Mouse (Mus musculus): ENCODE measurements around the gene Ptcra. TPM values are rescaled to one million over a fixed set of nuclear protein-coding genes. Genes with fewer than 3 reads are reported as not detected.
A peak's percentile ranks its signal among the peaks of the same experiment; 100 is the strongest.

The Ptcra gene
- total RNA-seq, 4 experiments from 2014 or later = 0.29 to 0.49 TPM; not detected in 2

GRCm38 (mm10) chr17:46771616-46772015, 8.1 kb upstream of the Ptcra start:
- no peak for DNase-seq (ENCODE audit: low spot score in 2 of 2)

GRCm38 (mm10) chr17:46771025-46771424, 7.5 kb upstream of the Ptcra start:
- no peak for DNase-seq (ENCODE audit: low spot score in 2 of 2)

- no peak for DNase-seq (ENCODE audit: low spot score in 2 of 2)
Measured at GRCm38 (mm10) chr17:46770546-46770945, 7.0 kb upstream of the Ptcra start.

DNA sequence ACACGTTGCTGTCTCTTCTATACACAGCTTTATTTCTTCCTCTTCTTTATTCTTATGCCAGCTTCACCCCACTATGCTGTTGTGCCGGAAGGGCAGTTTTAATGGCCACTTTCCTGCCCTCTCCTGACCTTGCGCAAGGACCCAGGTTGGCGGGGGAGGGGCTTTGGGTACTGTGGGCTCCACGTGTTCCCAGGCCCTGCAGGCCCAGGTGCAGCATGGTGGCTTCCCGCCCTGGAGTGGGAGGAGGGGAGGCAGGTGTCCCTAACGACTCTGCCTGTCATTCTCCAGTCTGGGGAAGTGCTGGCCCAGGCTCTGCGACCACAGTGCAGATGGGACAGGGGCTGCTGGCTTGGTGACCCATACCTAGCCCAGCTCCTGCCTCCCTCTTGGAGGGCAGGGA, 4.4 kb upstream of the Ptcra start:
- DNase-seq (ENCODE audit: low spot score in 2 of 2) = no peak

GRCm38 (mm10) chr17:46764916-46765315, 1.4 kb upstream of the Ptcra start:
- peak in 1 of 2 experiments; percentile 60 for DNase-seq (ENCODE audit: low spot score in 2 of 2)

DNA sequence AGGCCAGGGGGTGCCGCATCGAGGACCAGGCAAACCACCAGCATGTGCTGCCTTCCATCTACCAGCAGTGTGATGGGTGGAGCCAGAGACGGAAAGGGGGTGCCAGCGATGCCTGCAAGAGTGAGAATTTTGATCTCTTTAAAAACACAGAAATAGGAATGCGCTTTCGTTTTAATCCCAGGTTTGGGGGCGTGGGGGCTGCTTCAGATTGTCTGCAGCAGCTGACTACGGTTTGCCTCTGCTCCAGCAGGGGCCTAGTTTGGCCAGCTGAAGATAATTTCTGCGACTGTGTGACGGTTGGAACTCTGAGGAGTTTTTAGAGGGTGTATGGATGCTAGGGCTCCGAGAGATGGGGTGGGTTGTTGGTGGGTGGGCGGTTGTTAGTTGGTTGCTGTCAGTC, 4.8 kb downstream of the Ptcra start:
- no peak for DNase-seq (ENCODE audit: low spot score in 2 of 2)

DNA sequence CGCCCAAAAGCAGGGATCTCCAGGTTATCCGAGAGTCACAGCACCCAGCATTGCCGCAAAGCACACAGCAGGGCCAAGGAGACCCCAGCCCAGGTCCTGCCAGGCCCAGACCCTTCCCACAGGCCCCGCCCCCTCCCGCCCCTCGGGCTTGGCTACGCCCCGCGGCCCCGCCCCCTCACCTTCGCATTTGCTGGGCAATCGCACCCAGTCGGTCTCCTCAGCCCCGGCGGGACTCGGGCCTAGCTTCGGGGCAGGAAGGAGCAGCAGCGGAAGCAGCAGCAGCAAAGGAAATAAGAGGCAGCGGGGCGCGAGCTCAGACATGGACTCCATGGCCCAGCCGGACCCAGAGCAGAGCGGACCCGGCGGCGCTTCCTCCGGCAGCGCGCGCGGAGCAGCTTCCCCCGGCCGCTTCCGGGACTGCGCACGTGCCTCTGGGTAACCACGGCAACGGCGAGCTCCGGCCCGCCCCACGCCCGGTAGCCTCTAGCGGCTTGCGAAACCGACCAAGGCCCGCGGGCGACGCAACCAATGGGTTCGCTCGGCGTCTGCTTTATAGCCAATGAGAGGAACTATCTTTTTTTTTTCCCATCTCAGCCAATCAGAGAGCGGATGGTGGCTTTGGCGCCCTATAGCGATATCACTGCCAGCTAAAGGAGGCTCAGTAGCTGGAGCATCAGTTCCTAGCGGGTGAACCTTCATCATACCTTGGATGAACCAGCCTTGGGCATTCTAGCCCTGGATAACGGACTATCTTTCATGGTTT, 11.5 kb downstream of the Ptcra start, which contains the start of gene Cnpy3:
Cnpy3 (minus strand) TSS at position 421 of the 763 bp plus-strand sequence.
- DNase-seq (ENCODE audit: low spot score in 2 of 2) = peak; percentile 98

- DNase-seq (ENCODE audit: low spot score in 2 of 2) = peak; percentile 55 to 56
Measured at GRCm38 (mm10) chr17:46751056-46751793, 12.3 kb downstream of the Ptcra start.

DNA sequence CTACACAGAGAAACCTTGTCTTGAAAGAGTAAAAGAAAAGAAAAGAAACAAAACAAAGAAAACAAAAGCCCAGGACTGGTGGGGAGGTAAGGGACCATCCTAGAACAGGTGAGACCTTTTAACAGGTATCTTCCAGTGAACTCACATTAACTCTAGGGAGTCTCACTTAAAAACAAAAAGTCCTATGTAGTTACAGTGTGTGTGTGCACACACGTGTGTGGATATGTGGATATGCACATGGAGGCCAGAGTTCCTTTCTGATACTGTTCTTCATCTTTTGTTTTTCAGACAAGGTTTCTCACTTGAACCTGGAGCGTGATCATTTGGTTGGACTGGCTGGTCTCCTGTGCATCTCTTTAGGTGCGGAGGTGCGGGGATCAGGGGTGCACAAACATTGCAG, 12.9 kb downstream of the Ptcra start:
- no peak for DNase-seq (ENCODE audit: low spot score in 2 of 2)

- DNase-seq (ENCODE audit: low spot score in 2 of 2) = no peak
Measured at GRCm38 (mm10) chr17:46749282-46749681, 14.2 kb downstream of the Ptcra start.

DNA sequence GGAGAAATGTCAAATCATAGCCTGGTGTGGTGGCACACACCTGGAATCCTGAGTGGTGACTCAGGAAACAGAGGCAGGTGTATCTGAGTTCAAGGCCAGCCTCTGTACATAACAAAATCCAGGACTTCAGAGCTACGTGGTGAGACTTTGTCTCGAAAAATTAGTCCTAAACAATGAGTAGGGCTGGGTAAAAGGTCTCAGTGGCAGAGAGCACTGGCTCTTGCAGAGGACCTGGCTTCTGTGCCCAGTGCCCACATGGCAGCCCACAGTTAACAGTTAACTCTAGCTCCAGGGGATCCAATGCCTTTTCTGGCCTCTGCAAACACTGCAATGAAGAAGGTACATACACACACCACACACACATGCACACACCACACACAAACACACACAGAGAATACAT, 15.7 kb downstream of the Ptcra start:
- no peak for DNase-seq (ENCODE audit: low spot score in 2 of 2)

DNA sequence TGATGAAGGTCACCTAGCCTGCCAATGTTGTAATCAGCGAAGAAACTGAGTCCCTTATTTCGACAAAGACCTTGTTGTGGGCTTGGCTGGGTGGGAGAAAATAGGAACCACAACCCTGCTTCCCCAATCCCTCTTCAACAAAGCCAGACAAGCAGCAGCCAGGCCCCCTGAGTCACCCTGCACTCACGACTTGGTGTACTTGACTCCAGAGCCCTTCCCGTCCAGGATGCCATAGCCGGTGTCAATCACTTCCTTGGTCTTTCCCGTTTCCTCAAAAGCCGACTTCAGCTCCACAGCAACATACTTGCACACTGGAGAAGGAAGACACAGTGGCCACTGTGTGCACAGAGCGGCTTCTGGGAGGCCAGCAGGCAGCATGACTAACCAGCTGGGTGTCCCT, 16.3 kb downstream of the Ptcra start:
- DNase-seq (ENCODE audit: low spot score in 2 of 2) = no peak

DNA sequence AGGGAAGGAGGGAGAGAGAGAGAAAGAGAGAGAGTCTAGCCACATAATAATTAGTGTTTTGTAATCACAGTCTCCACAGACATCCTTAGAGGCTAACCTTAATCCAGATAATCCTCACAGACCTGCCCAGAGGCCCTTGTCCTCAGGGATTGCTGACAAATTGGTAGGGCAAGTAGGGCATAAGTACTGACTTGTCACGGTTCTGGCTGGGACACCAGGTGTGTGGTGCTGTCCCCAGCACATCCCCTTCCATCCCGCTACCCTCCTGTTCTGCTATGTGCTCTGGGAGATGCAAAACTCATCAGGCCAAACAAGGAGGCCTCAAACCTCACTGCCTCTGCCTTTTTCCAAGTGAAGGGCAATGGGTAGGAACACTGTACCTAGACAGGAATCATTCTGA, 18.0 kb downstream of the Ptcra start:
- DNase-seq (ENCODE audit: low spot score in 2 of 2) = no peak

DNA sequence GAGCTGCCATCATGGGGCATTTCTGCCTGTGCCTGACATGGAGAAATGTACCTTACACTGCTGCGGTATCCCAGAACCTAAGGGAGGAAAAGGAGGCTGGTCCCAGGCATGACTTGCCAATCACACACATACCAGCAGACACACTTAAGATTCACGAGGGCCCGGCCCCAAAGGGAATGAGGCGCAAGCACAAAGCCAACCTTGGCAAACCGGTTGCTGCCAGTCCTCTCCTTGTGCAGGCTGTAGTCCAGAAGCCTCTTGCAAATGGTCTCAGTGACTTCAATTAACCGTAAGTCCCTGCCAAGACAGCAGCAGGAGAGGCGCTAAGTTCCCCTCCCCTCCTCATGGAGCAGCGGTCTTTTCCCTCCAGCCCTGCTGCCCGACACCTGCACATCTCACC, 20.5 kb downstream of the Ptcra start:
- no peak for DNase-seq (ENCODE audit: low spot score in 2 of 2)

DNA sequence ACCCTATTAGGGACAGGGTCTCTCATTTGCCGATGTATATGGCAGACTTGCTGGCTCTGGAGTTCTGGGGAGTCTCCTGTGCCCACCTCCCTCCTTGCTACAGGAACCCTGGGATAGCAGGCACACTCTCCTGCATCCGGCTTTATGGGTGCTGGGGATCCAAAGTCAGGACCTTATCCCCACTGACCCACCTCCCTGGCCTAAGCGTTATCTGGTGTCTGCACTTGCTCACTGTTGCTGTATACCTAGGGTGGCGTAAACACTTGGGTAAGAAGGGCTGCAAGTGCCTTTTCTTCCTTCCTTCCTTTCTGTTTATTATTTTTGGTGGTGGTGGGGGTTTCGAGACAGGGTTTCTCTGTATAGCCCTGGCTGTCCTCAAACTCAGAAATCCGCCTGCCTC, 22.2 kb downstream of the Ptcra start:
- no peak for DNase-seq (ENCODE audit: low spot score in 2 of 2)

- DNase-seq (ENCODE audit: low spot score in 2 of 2) = no peak
Measured at GRCm38 (mm10) chr17:46736160-46736559, 27.4 kb downstream of the Ptcra start.

GRCm38 (mm10) chr17:46735287-46735686, 28.2 kb downstream of the Ptcra start:
- no peak for DNase-seq (ENCODE audit: low spot score in 2 of 2)

GRCm38 (mm10) chr17:46734055-46734454, 29.5 kb downstream of the Ptcra start:
- DNase-seq (ENCODE audit: low spot score in 2 of 2) = no peak

GRCm38 (mm10) chr17:46728904-46729318, 34.6 kb downstream of the Ptcra start, which contains the start of gene Gnmt:
Gnmt (minus strand) TSS chr17:46729168.
- DNase-seq (ENCODE audit: low spot score in 2 of 2) = no peak

GRCm38 (mm10) chr17:46728496-46728895, 35.0 kb downstream of the Ptcra start:
- no peak for DNase-seq (ENCODE audit: low spot score in 2 of 2)

DNA sequence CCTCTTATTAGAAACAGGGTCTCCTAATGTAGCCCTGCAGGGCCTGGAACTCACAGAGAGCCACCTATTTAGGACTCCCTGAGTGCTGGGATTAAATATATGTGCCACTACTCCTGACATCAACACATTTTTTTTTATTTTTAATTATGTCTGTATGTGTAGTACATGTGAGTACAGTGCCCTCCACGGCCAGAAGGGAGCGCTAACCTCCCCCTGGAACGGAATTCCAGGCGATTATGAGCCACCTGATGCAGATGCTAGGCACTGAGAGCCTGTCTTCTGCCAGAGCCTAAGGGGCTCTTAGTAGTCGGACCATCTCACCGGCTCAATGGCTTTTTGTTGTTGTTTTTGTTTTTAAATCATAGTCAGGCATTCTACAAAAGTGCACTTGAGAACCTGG, 35.5 kb downstream of the Ptcra start:
- no peak for DNase-seq (ENCODE audit: low spot score in 2 of 2)

DNA sequence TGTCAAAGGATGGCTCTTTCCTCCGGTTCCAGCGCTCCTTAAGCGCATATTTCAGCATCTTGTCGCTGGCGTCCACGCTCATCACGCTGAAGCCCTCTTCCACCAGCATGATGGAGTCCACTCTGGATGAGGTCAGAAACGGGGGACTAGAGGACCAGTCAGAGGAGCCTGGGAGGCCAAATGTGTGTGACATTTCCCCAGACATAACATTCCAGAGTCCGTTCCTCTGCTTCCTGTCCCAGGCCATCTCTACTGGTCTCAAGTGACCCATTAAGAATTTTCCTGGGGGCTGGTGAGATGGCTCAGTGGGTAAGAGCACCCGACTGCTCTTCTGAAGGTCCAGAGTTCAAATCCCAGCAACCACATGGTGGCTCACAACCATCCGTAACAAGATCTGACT, 36.2 kb downstream of the Ptcra start:
- no peak for DNase-seq (ENCODE audit: low spot score in 2 of 2)

Measured in layer of hippocampus, adult 8-10 months (tissue).